Mouse (Mus musculus) layer of hippocampus, postnatal 14 days (tissue): ENCODE results near the gene Fgfr2. TPM values are rescaled to one million over a fixed set of nuclear protein-coding genes. Genes with fewer than 3 reads are reported as not detected.

Experiments used
- DNase-seq, 2 experiments: peaks; one replicate each; pipeline ENCODE4 v3.0.0; 2021 to 2022; ENCODE audit warnings: low spot score in 2 of 2, mixed read lengths in 1 of 2
- total RNA-seq, 2 experiments: library from RNA; stranded (reverse); gene quantifications; 2 replicates each; pipeline ENCODE4 v1.2.3; 2021

The Fgfr2 gene
- total RNA-seq, 2 experiments from 2014 or later, result 38.3 to 40.2 TPM

DNA sequence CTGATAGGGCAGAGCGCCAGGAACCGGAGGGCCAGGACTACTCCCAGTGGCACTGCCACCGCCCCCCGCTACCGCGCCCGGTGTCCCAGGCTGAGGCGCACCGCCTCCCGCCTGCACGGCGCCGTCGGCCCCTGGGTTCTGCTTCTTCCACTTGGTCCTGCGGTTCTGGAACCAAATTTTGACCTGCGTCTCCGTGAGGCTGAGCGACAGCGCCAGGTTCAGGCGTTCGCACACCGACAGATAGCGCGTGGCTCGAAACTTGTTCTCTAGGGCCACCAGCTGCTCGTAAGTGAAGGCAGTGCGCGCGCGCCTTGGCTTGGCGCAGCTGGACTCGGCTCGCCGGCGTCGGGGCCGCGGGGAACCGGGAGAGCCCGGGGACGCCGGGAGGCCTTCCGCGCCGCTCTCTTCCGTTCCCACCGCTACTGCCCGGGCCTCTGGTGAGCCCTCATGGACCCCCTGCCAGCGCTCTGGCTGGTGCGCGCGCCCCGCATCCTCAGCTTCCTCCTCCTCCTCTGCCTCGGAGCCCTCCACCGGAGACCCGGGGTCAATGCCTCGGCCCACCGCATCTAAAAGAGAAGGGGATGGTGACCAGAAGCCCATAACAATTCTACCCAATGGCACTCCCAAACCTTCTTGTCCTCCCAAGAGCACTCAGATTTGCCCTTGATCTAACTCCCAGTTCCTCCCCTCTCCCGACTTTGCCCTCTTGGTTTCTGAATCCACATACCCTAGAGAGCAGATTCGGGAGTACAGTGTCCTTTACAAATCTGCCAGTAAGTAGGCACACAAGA lies 525.7 kb downstream of the Fgfr2 start:
- DNase-seq, result no peak

- no peak for DNase-seq
These were observed 526.4 kb downstream of the Fgfr2 start for GRCm38 (mm10) chr7:132596557-132597250.

GRCm38 (mm10) chr7:132595787-132596186 lies 527.4 kb downstream of the Fgfr2 start:
- DNase-seq, result no peak

DNA sequence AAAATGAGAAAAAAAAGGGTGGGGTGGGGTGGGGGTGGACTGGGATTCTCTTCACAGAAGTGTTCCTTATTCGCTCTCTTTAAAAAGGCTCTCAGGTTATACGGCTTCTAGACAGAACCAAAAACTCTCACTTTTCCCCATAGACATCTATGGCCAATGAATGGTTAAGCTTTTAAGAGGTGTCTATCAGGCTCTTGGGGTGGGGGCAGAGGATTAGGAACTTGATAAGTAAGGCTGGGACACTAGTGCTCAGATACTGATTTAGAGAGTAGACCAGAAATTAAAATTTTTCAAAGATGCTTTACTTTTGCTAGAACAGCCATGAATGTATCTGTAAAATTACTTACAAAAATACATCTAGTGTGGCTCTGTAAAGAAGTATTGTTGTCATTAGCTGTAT lies 528.8 kb downstream of the Fgfr2 start:
- DNase-seq, result no peak

DNA sequence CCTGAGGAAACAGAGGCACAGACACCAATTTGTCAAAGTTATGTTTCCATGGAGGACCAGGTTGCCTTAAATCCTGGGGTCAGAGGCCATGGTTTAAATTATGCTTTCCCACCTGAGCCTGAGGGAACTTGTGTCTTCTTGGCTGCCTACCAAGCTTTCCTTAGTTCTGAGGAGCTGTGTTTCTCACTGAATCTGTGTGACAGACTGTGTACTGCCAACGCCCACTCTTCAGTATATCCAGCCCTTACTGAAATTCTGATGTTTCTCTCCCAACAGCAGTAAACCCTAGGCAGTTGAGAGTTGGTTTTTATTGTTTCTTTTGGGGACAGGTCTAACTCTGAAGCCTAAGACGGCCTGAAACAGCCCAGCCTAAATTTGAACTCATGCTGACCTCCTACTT lies 529.4 kb downstream of the Fgfr2 start:
- DNase-seq, result no peak

- DNase-seq, result no peak
These were observed 533.5 kb downstream of the Fgfr2 start for GRCm38 (mm10) chr7:132589610-132590009.

GRCm38 (mm10) chr7:132587167-132587566 lies 536.0 kb downstream of the Fgfr2 start:
- no peak for DNase-seq

DNA sequence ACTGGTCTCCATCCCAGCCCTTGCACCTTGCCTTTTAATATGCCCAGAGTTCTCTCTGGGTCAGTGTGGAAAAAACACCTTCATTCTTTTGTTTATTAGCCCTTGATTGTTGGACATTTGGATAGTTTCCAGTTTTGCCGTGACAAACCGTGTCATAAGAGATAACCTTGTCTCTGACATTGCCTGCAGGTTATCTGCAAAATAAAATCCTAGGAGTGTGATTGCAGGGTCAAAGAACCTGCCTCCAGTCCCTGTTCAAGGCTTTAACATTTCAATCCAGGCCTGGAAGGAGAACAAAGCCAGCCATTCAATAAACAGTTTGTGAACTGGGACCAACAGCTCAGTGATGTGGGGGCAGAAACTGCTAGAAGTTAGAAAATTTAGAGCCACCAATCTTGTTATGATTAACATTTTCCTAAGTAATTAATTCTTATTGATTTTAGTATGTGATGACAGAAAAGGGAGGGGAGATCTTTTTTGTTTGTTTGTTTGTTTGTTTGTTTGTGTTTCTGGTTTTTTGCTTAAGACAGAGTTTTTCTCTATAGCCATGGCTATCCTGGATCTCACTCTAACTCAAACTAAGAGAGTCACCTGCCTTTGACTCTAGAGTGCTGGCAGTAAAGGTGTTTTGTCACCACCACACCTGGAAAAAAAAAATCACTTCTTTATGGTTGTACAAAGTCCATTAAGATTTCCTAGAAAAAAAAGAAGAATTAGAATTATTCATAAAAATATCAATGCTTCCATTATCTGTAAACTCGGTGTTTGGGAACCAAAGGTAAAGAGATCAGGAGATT lies 537.3 kb downstream of the Fgfr2 start:
- no peak for DNase-seq

GRCm38 (mm10) chr7:132581441-132581840 lies 541.7 kb downstream of the Fgfr2 start:
- no peak for DNase-seq

DNA sequence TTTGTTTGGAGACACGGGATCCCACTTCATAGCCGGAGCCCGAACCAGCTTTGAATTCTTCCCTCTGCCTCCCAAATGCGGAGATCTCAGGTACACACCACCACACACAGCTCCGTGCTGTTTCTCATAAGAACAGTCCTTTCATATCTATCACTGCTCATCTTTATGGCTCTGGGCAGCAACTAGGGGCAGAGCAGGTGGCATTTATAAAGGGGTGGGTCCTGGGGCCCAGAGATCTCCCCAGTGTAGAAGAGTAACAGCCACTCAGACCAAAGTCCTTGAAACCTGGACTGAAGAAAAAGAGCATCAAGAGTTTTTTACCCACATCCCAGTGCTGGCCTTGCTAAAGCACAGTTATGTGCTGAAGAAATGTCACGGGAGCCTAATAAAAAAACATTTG lies 542.6 kb downstream of the Fgfr2 start:
- DNase-seq, result no peak

DNA sequence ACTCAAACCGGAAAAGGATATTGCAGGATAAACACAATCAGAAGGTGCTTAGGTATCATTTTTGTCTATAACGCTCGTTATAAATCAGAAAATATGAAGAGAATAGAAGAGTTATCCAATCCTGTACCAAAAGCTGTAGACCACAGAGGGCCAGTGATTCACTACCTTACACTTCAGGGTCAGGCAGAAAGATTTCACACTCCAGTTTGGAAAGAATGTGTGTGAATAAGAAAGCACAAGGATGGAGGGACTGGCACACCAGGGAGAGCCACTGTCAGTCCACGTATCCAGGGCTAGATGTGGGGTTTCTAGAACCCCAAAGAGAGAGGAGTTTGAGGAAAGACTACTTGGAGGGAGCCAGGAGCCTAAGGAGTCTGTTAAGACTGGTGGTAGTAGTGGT lies 546.3 kb downstream of the Fgfr2 start:
- DNase-seq, result no peak

DNA sequence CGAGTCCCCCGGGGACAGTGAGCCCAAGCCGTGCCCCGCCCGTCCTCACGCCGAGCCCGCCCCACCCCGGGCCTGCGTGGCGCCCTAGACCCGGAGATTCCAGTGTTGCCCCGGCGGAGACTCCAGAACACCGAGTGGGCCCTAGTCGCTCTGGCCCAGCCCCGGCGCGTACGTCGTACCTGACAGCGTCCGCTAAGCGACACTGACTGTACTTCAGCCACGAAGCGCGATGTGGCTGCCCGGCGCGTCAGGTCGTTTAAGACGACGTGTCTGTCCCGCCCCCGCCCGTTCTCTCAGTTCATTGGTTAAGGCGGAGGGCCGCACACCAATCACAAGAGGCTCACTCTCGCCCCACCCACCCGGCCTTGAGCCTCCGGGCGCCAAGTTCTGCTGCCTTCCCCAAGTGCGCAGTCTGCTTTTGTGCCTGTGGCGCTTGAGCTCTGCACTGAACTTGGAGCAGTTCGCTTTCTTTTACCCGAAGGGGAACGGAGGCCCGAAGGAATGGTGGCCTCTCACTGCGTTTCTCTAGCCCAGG lies 547.0 kb downstream of the Fgfr2 start, which contains the start of gene Oat:
Gene Oat, minus strand, starts transcription at position 283 of the 535 bp plus-strand sequence.
- DNase-seq, result peak; percentile 88 to 94

- peak; percentile 74 to 85 for DNase-seq
These were observed 547.5 kb downstream of the Fgfr2 start for GRCm38 (mm10) chr7:132575623-132576022.

- no peak for DNase-seq
These were observed 548.5 kb downstream of the Fgfr2 start for GRCm38 (mm10) chr7:132574646-132575045.

- DNase-seq, result peak in 1 of 2 experiments; percentile 32
These were observed 549.9 kb downstream of the Fgfr2 start for GRCm38 (mm10) chr7:132573205-132573604.

DNA sequence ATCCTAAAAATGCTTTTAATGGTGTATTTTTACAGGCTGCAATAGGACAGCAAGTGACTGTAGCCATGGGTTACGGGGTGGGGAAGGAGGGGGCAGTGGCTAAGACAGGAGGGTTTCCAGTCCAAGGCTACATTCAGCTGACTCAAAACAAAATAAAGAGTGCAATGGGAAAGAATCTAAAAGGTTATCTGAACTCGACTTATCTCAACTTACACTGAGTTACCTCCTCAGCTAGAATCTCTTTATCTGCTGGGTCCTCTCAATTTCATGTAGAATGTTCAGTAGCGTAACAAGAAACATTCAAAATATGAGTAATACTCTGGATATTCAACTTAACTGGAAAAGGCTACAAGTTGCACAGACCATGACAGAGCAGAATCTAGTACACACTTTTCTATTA lies 550.4 kb downstream of the Fgfr2 start:
- no peak for DNase-seq

DNA sequence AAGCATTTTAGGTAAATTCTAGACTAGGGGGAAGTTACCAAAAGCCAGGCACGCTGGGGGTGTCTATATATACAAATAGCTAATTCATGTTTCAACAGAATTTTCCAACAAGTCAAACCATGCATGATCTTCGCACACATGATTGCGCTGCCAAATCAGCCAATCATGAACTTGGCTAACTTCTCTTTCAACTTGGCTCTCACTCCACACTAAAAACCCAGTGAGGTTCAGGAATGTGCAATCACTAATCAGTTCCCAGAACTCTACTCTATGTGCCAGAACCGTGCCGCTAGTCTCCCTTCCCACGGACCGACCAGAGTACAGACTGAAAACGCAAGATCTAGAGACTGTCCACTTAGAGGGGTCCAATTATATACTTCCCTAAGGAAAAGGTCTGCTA lies 551.7 kb downstream of the Fgfr2 start:
- DNase-seq, result no peak

GRCm38 (mm10) chr7:132570071-132570470 lies 553.1 kb downstream of the Fgfr2 start:
- DNase-seq, result no peak

DNA sequence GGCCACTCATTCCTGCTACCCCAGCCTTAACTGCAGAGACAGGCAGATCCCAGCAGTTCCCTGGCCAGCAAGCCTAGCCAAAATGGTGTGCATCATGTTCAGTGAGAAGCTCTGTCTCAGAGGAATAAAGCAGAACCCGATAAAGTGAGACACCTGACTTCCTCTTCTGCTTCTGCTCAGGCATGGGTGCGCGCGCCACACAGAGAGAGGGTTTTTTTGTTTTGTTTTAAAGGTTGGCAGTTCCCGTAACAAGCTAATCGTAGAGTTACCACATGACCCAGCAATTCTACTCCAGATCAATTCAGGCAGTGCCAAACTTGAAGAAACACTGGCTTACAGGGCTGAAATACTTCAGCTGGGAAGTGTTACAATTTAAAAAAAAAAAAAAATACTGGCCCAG lies 554.3 kb downstream of the Fgfr2 start:
- DNase-seq, result peak in 1 of 2 experiments; percentile 44

DNA sequence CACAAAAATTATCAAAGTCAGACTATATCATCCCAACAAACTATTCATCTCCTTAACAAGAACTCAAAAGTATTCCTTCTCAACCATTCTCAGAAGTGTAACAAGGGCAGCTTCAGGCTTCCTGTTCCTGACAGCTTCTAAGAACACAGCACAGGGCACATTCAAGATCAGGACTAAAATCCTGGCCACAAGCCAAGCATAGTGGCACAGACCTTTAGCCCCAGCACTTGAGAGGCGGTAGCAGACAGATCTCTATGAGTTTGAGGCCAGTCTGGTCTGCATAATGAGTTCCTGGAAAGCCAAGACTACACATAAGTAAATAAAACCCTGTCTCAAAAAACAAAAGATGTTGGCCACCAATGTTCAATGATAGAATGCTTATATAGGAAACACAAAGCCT lies 557.3 kb downstream of the Fgfr2 start:
- no peak for DNase-seq

DNA sequence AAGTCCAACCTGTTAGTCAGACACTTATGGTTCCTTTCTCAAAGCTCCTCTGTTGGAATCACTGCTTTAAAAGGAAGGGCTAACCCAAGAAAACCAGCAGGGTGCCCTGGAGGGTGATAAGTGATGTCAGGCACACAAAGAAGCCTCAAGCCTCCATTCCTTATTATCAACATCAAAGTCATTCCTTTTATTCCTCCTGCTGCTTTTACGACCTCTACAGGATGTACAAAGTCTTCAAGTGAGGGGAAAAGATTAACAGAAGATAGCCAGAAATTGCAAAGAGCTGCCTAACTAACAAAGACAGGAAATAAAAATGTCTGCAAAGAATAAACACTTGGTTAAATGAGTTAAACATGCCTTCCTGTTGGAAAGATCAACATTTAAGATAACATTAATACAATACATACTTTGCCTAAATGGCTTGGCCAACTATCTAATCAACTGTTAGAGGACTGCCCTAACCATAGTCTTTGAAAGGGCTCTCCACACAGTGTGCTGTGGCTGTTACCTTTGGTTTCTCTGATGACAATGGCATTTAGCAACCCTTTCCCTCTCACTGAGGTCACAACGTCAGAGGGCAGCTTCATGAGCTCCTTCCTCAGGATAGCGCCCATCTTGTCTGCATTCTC lies 563.9 kb downstream of the Fgfr2 start:
- DNase-seq, result no peak
